15 mouse cellular contexts compared by ENCODE assay signal in the genomic region with DNA sequence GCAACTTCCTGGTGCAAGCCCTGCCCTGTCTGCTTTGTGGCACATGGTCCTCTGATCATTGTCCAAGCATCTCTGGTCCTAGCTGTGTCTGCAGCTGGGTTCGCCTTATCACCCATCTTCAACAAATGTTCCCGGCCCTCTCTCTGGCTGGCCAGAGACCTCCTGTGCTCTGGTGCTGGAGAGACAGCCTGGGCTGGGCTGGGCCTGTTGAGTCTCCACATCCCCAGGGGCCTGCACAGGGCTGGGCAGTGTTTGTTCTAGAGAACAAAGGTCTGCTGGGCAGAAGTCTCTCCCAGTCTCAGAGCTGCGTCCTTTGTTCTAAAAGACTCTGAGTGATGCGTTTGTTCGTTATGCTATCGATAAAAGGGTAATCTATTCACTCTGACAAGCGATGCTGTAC. TPM values are rescaled to one million over a fixed set of nuclear protein-coding genes. Genes with fewer than 3 reads are reported as not detected.
DNase-seq lines count a peak whose midpoint lies in the region; ATAC-seq and TF ChIP-seq lines count a peak whose summit lies in the region.
"Had no signal": no experiment of that assay in that cellular context is flagged by ENCODE, and none has a peak within 500 bp of the region (broad histone marks: within the 10 kb centered on the region; RNA-seq: fewer than 3 reads in every experiment).

No protein-coding gene starts in this region.

- no peak overlapping the region for H3K4me2 ChIP-seq in hindbrain, postnatal 0 days (ENCODE audit: low read depth, low read length)
- H3K4me2 ChIP-seq in forebrain, embryonic 13.5 days, result no peak overlapping the region
- no peak overlapping the region for H3K4me2 ChIP-seq in midbrain, embryonic 13.5 days (replicated peaks)
- H3K4me2 ChIP-seq: heart, embryonic 15.5 days; liver, embryonic 13.5 days had no signal

- no peak for TF ChIP-seq CTCF in hindbrain, postnatal 0 days (IDR thresholded peaks at IDR 0.05; ENCODE audit: low read depth)

- ATAC-seq in hindbrain, postnatal 0 days, result no peak
- ATAC-seq in forebrain, embryonic 13.5 days, result no peak
- no peak for ATAC-seq in midbrain, embryonic 13.5 days
- ATAC-seq in activated CD4-positive, CD25-positive, alpha-beta regulatory T cell, adult 4 months, result no peak

- no peak overlapping the region for H3K9ac ChIP-seq in hindbrain, postnatal 0 days (replicated peaks; ENCODE audit: low read length)
- H3K9ac ChIP-seq in forebrain, embryonic 13.5 days, result 0 out of 2 replicates have a peak overlapping the region, but pooled peaks have one; percentile 4
- peak overlapping the region; percentile 30; the same call in 1 of the 2 replicates for H3K9ac ChIP-seq in midbrain, embryonic 13.5 days (replicated peaks)
- H3K9ac ChIP-seq: heart, embryonic 15.5 days; liver, embryonic 13.5 days had no signal

- H3K27ac ChIP-seq in hindbrain, embryonic 10.5 days, result peak overlapping the region; percentile 93
- no peak overlapping the region for H3K27ac ChIP-seq in hindbrain, postnatal 0 days
- peak overlapping the region; percentile 79 for H3K27ac ChIP-seq in embryonic facial prominence, embryonic 10.5 days (replicated peaks)
- H3K27ac ChIP-seq in forebrain, embryonic 13.5 days, result peak overlapping the region; percentile 55
- H3K27ac ChIP-seq in midbrain, embryonic 13.5 days, result peak overlapping the region; percentile 87
- H3K27ac ChIP-seq: heart, embryonic 15.5 days; liver, embryonic 13.5 days; macrophage had no signal

- H3K36me3 ChIP-seq in hindbrain, embryonic 10.5 days, result no peaks in the 10 kb centered on the region
- no peaks in the 10 kb centered on the region for H3K36me3 ChIP-seq in hindbrain, postnatal 0 days (ENCODE audit: insufficient read depth, low read length)
- no peaks in the 10 kb centered on the region for H3K36me3 ChIP-seq in embryonic facial prominence, embryonic 10.5 days (replicated peaks)
- no peaks in the 10 kb centered on the region for H3K36me3 ChIP-seq in forebrain, embryonic 13.5 days (ENCODE audit: poor library complexity, severe bottlenecking)
- H3K36me3 ChIP-seq in midbrain, embryonic 13.5 days, result no peaks in the 10 kb centered on the region
- H3K36me3 ChIP-seq: heart, embryonic 15.5 days; liver, embryonic 13.5 days had no signal

- H3K4me3 ChIP-seq in hindbrain, embryonic 10.5 days, result no peak overlapping the region
- H3K4me3 ChIP-seq in hindbrain, postnatal 0 days (ENCODE audit: low read length), result no peak overlapping the region
- H3K4me3 ChIP-seq in embryonic facial prominence, embryonic 10.5 days, result no peak overlapping the region
- H3K4me3 ChIP-seq in forebrain, embryonic 13.5 days, result no peak overlapping the region
- no peak overlapping the region for H3K4me3 ChIP-seq in midbrain, embryonic 13.5 days (replicated peaks)
- H3K4me3 ChIP-seq: heart, embryonic 15.5 days; liver, embryonic 13.5 days had no signal

- H3K27me3 ChIP-seq in hindbrain, embryonic 10.5 days (ENCODE audit: insufficient read depth, poor library complexity, severe bottlenecking), result peaks cover 23% of the 10 kb centered on the region
- H3K27me3 ChIP-seq in hindbrain, postnatal 0 days (ENCODE audit: insufficient read depth, low read length), result no peaks in the 10 kb centered on the region
- H3K27me3 ChIP-seq in embryonic facial prominence, embryonic 10.5 days (replicated peaks; ENCODE audit: low read depth, poor library complexity, severe bottlenecking), result peaks cover 31% of the 10 kb centered on the region
- H3K27me3 ChIP-seq in forebrain, embryonic 13.5 days, result peaks cover 27% of the 10 kb centered on the region
- peaks cover 20% of the 10 kb centered on the region for H3K27me3 ChIP-seq in midbrain, embryonic 13.5 days

- DNase-seq in hindbrain, embryonic 10.5 days (ENCODE audit: low spot score), result peak; percentile 63
- no peak for DNase-seq in hindbrain, postnatal 0 days (ENCODE audit: low spot score)
- no peak for DNase-seq in embryonic facial prominence, embryonic 10.5 days (ENCODE audit: low spot score)
- no peak for DNase-seq in urinary bladder, postnatal 10 days (ENCODE audit: low spot score)
- DNase-seq: cerebellum, adult 8-10 months; gastrocnemius, postnatal 36 days; kidney, adult 2 months; liver, embryonic 13.5 days; right cerebral cortex, postnatal 25 days had no signal

- WGBS in hindbrain, embryonic 10.5 days, result 37% methylated on average over 7 of the region's 7 CpGs
- WGBS in hindbrain, postnatal 0 days, result 42% methylated on average over 7 of the region's 7 CpGs
- WGBS in embryonic facial prominence, embryonic 10.5 days, result 61% methylated on average over 7 of the region's 7 CpGs
- 40% methylated on average over 7 of the region's 7 CpGs for WGBS in forebrain, embryonic 13.5 days
- 28% methylated on average over 7 of the region's 7 CpGs for WGBS in midbrain, embryonic 13.5 days

- H3K4me1 ChIP-seq in hindbrain, embryonic 10.5 days (replicated peaks), result peaks cover 94% of the 10 kb centered on the region
- H3K4me1 ChIP-seq in hindbrain, postnatal 0 days (ENCODE audit: insufficient read depth, low read length), result peaks cover 28% of the 10 kb centered on the region
- H3K4me1 ChIP-seq in embryonic facial prominence, embryonic 10.5 days, result peaks cover 76% of the 10 kb centered on the region
- peaks cover 62% of the 10 kb centered on the region for H3K4me1 ChIP-seq in forebrain, embryonic 13.5 days
- H3K4me1 ChIP-seq in midbrain, embryonic 13.5 days (replicated peaks), result peaks cover 83% of the 10 kb centered on the region

- no peaks in the 10 kb centered on the region for H3K9me3 ChIP-seq in hindbrain, embryonic 10.5 days
- no peaks in the 10 kb centered on the region for H3K9me3 ChIP-seq in hindbrain, postnatal 0 days (ENCODE audit: low read length)
- no peaks in the 10 kb centered on the region for H3K9me3 ChIP-seq in embryonic facial prominence, embryonic 10.5 days
- H3K9me3 ChIP-seq in forebrain, embryonic 13.5 days (replicated peaks), result no peaks in the 10 kb centered on the region
- no peaks in the 10 kb centered on the region for H3K9me3 ChIP-seq in midbrain, embryonic 13.5 days
- H3K9me3 ChIP-seq: heart, embryonic 15.5 days; liver, embryonic 13.5 days had no signal

RNA-seq across cellular contexts. Expression of gene Tpra1, which starts 28.0 kb away (rescaled TPM):
- polyA plus RNA-seq in hindbrain, embryonic 10.5 days (2016; fragmentation: Nextera tagmentation; extraction: Ambion mirVana), result 60.5 and 62.3 TPM in 2 replicates
- 55.2 and 88.4 TPM in 2 replicates for total RNA-seq in hindbrain, postnatal 0 days (2014; rRNA removed)
- 49.4 and 56.0 TPM in 2 replicates for polyA plus RNA-seq in hindbrain, postnatal 0 days (2015; fragmentation: Nextera tagmentation; extraction: Ambion mirVana)
- polyA plus RNA-seq in embryonic facial prominence, embryonic 10.5 days (2016; fragmentation: Nextera tagmentation; extraction: Ambion mirVana), result 54.4 and 56.7 TPM in 2 replicates
- polyA plus RNA-seq in forebrain, embryonic 13.5 days (2015; fragmentation: Nextera tagmentation; extraction: Ambion mirVana), result 45.4 and 53.9 TPM in 2 replicates
- polyA plus RNA-seq in midbrain, embryonic 13.5 days (2015; fragmentation: Nextera tagmentation; extraction: Ambion mirVana), result 66.9 and 70.2 TPM in 2 replicates
- 10 to 100 TPM; 43.6 to 57.7 TPM for polyA plus RNA-seq in activated CD4-positive, CD25-positive, alpha-beta regulatory T cell, adult 4 months (2017; shearing (Covaris generic))

RNA-seq across cellular contexts. Expression of gene Mcm2, which starts 31.5 kb away (rescaled TPM):
- polyA plus RNA-seq in hindbrain, embryonic 10.5 days (2016; fragmentation: Nextera tagmentation; extraction: Ambion mirVana), result 222 and 292 TPM in 2 replicates
- 35.3 and 37.0 TPM in 2 replicates for total RNA-seq in hindbrain, postnatal 0 days (2014; rRNA removed)
- 21.7 and 23.3 TPM in 2 replicates for polyA plus RNA-seq in hindbrain, postnatal 0 days (2015; fragmentation: Nextera tagmentation; extraction: Ambion mirVana)
- 262 and 280 TPM in 2 replicates for polyA plus RNA-seq in embryonic facial prominence, embryonic 10.5 days (2016; fragmentation: Nextera tagmentation; extraction: Ambion mirVana)
- 133 and 157 TPM in 2 replicates for polyA plus RNA-seq in forebrain, embryonic 13.5 days (2015; fragmentation: Nextera tagmentation; extraction: Ambion mirVana)
- polyA plus RNA-seq in midbrain, embryonic 13.5 days (2015; fragmentation: Nextera tagmentation; extraction: Ambion mirVana), result 66.2 and 71.9 TPM in 2 replicates
- 10 to 100 TPM; 27.0 to 41.8 TPM for polyA plus RNA-seq in activated CD4-positive, CD25-positive, alpha-beta regulatory T cell, adult 4 months (2017; shearing (Covaris generic))

RNA-seq across cellular contexts. Expression of gene Podxl2, which starts 55.2 kb away (rescaled TPM):
- 81.1 and 182 TPM in 2 replicates for polyA plus RNA-seq in hindbrain, embryonic 10.5 days (2016; fragmentation: Nextera tagmentation; extraction: Ambion mirVana)
- 1,247 and 1,290 TPM in 2 replicates for total RNA-seq in hindbrain, postnatal 0 days (2014; rRNA removed)
- polyA plus RNA-seq in hindbrain, postnatal 0 days (2015; fragmentation: Nextera tagmentation; extraction: Ambion mirVana), result 675 and 695 TPM in 2 replicates
- polyA plus RNA-seq in embryonic facial prominence, embryonic 10.5 days (2016; fragmentation: Nextera tagmentation; extraction: Ambion mirVana), result 52.1 and 56.3 TPM in 2 replicates
- 355 and 357 TPM in 2 replicates for polyA plus RNA-seq in forebrain, embryonic 13.5 days (2015; fragmentation: Nextera tagmentation; extraction: Ambion mirVana)
- 478 and 520 TPM in 2 replicates for polyA plus RNA-seq in midbrain, embryonic 13.5 days (2015; fragmentation: Nextera tagmentation; extraction: Ambion mirVana)
- not detected for polyA plus RNA-seq in activated CD4-positive, CD25-positive, alpha-beta regulatory T cell, adult 4 months (2017; shearing (Covaris generic))
- total RNA-seq: MEL had no signal

Comparison
In these comparisons a context has a peak if more than half of its experiments do, and no peak if none do; other contexts are left out.
1. RNA of gene Podxl2, which starts 55.2 kb away (polyA plus RNA-seq): 675 to 695 TPM in hindbrain, postnatal 0 days, 478 to 520 TPM in midbrain, embryonic 13.5 days, 355 to 357 TPM in forebrain, embryonic 13.5 days, 81.1 to 182 TPM in hindbrain, embryonic 10.5 days and 52.1 to 56.3 TPM in embryonic facial prominence, embryonic 10.5 days; not detected in activated CD4-positive, CD25-positive, alpha-beta regulatory T cell, adult 4 months; every median in the first group is over 10 times any median in the second.